Comparison of ENCODE assay signal across 9 mouse cellular contexts in the genomic region with DNA sequence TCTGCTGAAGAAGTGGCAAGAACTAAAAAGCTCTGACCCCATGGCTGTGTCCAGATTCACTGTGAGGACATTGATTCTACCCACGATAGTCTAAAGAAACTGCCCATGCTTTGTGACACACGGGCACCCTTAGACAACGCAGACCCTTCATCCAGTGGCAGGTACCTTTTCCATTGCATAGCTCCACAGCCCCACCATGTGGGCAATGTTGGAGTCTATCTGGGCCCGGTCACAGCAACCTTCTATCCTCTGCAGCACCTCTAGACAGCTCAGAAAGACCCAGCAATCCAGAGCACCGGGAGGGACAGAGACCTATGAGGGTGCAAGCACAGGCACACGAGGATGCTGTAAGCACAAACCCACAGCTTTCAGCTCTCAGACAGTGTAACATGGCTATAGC. TPM values are rescaled to one million over a fixed set of nuclear protein-coding genes. Genes with fewer than 3 reads are reported as not detected.
DNase-seq lines count a peak whose midpoint lies in the region; ATAC-seq and TF ChIP-seq lines count a peak whose summit lies in the region.
"Had no signal": no experiment of that assay in that cellular context is flagged by ENCODE, and none has a peak within 500 bp of the region (broad histone marks: within the 10 kb centered on the region; RNA-seq: fewer than 3 reads in every experiment).

No protein-coding gene starts in this region.

- peaks cover 4% of the 10 kb centered on the region for H3K36me3 ChIP-seq in embryonic facial prominence, embryonic 11.5 days (replicated peaks; ENCODE audit: control insufficient read depth, insufficient read depth, low read depth, low read length)
- peaks cover 98% of the 10 kb centered on the region for H3K36me3 ChIP-seq in embryonic facial prominence, embryonic 10.5 days (replicated peaks)
- H3K36me3 ChIP-seq in liver, adult 2 months (ENCODE audit: control insufficient read depth, insufficient read depth, low read length) = peaks cover 42% of the 10 kb centered on the region
- H3K36me3 ChIP-seq in liver, embryonic 12.5 days = peaks cover 99% of the 10 kb centered on the region

- no peaks in the 10 kb centered on the region for H3K4me1 ChIP-seq in embryonic facial prominence, embryonic 11.5 days (ENCODE audit: control insufficient read depth, insufficient read depth, low read length)
- H3K4me1 ChIP-seq in embryonic facial prominence, embryonic 10.5 days = no peaks in the 10 kb centered on the region
- H3K4me1 ChIP-seq in liver, adult 2 months (ENCODE audit: control insufficient read depth, insufficient read depth, low read length) = 0 out of 2 replicates have a peak, but pooled peaks cover 3% of the 10 kb centered on the region
- peaks cover 15% of the 10 kb centered on the region for H3K4me1 ChIP-seq in liver, embryonic 12.5 days

- DNase-seq in embryonic facial prominence, embryonic 11.5 days (ENCODE audit: low spot score) = peak; percentile 6
- DNase-seq in embryonic facial prominence, embryonic 10.5 days (ENCODE audit: low spot score) = no peak
- DNase-seq in liver, adult 2 months (ENCODE audit: extremely low read depth, low read depth, low spot score) = no peak
- DNase-seq in WW6 (ENCODE audit: low read depth, low spot score) = peak; percentile 18
- DNase-seq in retina, embryonic 14.5 days (ENCODE audit: low spot score) = peak; percentile 29
- DNase-seq in layer of hippocampus, adult 11-12 months (ENCODE audit: low spot score) = no peak
- DNase-seq in layer of hippocampus, adult 18-20 months (ENCODE audit: low spot score in 2 of 2) = no peak

- peak; percentile 37; the same call in 1 of the 2 replicates for TF ChIP-seq CTCF in liver, adult 2 months (IDR thresholded peaks at IDR 0.05; ENCODE audit: low read depth, low read length)

- ATAC-seq in embryonic facial prominence, embryonic 11.5 days (replicated peaks; ENCODE audit: insufficient number of reproducible peaks, low FRiP score, low TSS enrichment, low read depth) = no peak
- no peak for ATAC-seq in liver, embryonic 12.5 days

- 73% methylated on average over 6 of the region's 6 CpGs for WGBS in embryonic facial prominence, embryonic 11.5 days
- whole genome bisulfite sequencing in embryonic facial prominence, embryonic 10.5 days = 71% methylated on average over 6 of the region's 6 CpGs
- WGBS in liver, adult 2 months = 74% methylated on average over 6 of the region's 6 CpGs
- WGBS in liver, embryonic 12.5 days (ENCODE audit: insufficient replicate concordance) = 76% methylated on average over 6 of the region's 6 CpGs

- no peak overlapping the region for H3K4me3 ChIP-seq in embryonic facial prominence, embryonic 11.5 days (ENCODE audit: low read depth, low read length)
- H3K4me3 ChIP-seq in embryonic facial prominence, embryonic 10.5 days = no peak overlapping the region
- H3K4me3 ChIP-seq in liver, adult 2 months (ENCODE audit: insufficient read depth, low read depth, low read length) = no peak overlapping the region
- H3K4me3 ChIP-seq in liver, embryonic 12.5 days = no peak overlapping the region
- H3K4me3 ChIP-seq: myocyte had no signal

- no peak overlapping the region for H3K27ac ChIP-seq in embryonic facial prominence, embryonic 11.5 days (replicated peaks; ENCODE audit: low read depth, low read length)
- H3K27ac ChIP-seq in embryonic facial prominence, embryonic 10.5 days (replicated peaks) = no peak overlapping the region
- H3K27ac ChIP-seq in liver, adult 2 months (replicated peaks; ENCODE audit: insufficient read depth, low read depth, low read length) = no peak overlapping the region
- H3K27ac ChIP-seq in liver, embryonic 12.5 days = no peak overlapping the region

- no peak overlapping the region for H3K9ac ChIP-seq in embryonic facial prominence, embryonic 11.5 days (replicated peaks; ENCODE audit: low read length)
- no peak overlapping the region for H3K9ac ChIP-seq in liver, adult 2 months (ENCODE audit: low read depth, low read length)
- H3K9ac ChIP-seq in liver, embryonic 12.5 days = no peak overlapping the region

- no peaks in the 10 kb centered on the region for H3K79me2 ChIP-seq in liver, adult 2 months (ENCODE audit: control insufficient read depth, insufficient read depth, low read length)

- H3K9me3 ChIP-seq in embryonic facial prominence, embryonic 11.5 days (replicated peaks; ENCODE audit: control insufficient read depth, low read length) = no peaks in the 10 kb centered on the region
- no peaks in the 10 kb centered on the region for H3K9me3 ChIP-seq in embryonic facial prominence, embryonic 10.5 days
- H3K9me3 ChIP-seq in liver, embryonic 12.5 days (replicated peaks) = no peaks in the 10 kb centered on the region

- no peak for TF ChIP-seq POLR2A in liver, adult 2 months (IDR thresholded peaks at IDR 0.05; ENCODE audit: extremely low read depth, insufficient read depth, low read length)

- no peaks in the 10 kb centered on the region for H3K27me3 ChIP-seq in embryonic facial prominence, embryonic 11.5 days (ENCODE audit: control insufficient read depth, insufficient read depth, low read length)
- no peaks in the 10 kb centered on the region for H3K27me3 ChIP-seq in embryonic facial prominence, embryonic 10.5 days (replicated peaks; ENCODE audit: low read depth, poor library complexity, severe bottlenecking)
- no peaks in the 10 kb centered on the region for H3K27me3 ChIP-seq in liver, adult 2 months (ENCODE audit: control insufficient read depth, insufficient read depth, low read length)
- no peaks in the 10 kb centered on the region for H3K27me3 ChIP-seq in liver, embryonic 12.5 days (replicated peaks)

- H3K4me2 ChIP-seq in embryonic facial prominence, embryonic 11.5 days (ENCODE audit: low read depth, low read length) = no peak overlapping the region
- H3K4me2 ChIP-seq in liver, embryonic 12.5 days = no peak overlapping the region

RNA-seq across cellular contexts. Expression of a gene that starts 26.4 kb away (rescaled TPM):
- polyA plus RNA-seq in embryonic facial prominence, embryonic 11.5 days (2014; fragmentation: Nextera tagmentation; extraction: Ambion mirVana) = 20.0 and 21.6 TPM in 2 replicates
- polyA plus RNA-seq in embryonic facial prominence, embryonic 10.5 days (2016; fragmentation: Nextera tagmentation; extraction: Ambion mirVana) = 32.1 and 35.3 TPM in 2 replicates
- total RNA-seq in liver, adult 2 months (2014; rRNA removed) = 5.3 and 7.5 TPM in 2 replicates
- 7.8 and 9.3 TPM in 2 replicates for polyA plus RNA-seq in liver, adult 2 months (2012; rRNA removed)
- polyA plus RNA-seq in liver, embryonic 12.5 days (2016; fragmentation: Nextera tagmentation; extraction: Ambion mirVana) = 23.9 and 25.5 TPM in 2 replicates
- 10 to 100 TPM; 19.7 to 20.5 TPM for total RNA-seq in layer of hippocampus, adult 18-20 months (2021)

RNA-seq across cellular contexts. Expression of a gene that starts 33.1 kb away (rescaled TPM):
- 14.7 and 16.1 TPM in 2 replicates for polyA plus RNA-seq in embryonic facial prominence, embryonic 11.5 days (2014; fragmentation: Nextera tagmentation; extraction: Ambion mirVana)
- polyA plus RNA-seq in embryonic facial prominence, embryonic 10.5 days (2016; fragmentation: Nextera tagmentation; extraction: Ambion mirVana) = 8.1 and 10.2 TPM in 2 replicates
- total RNA-seq in liver, adult 2 months (2014; rRNA removed) = 10.3 and 11.1 TPM in 2 replicates
- 16.5 and 19.8 TPM in 2 replicates for polyA plus RNA-seq in liver, adult 2 months (2012; rRNA removed)
- polyA plus RNA-seq in liver, embryonic 12.5 days (2016; fragmentation: Nextera tagmentation; extraction: Ambion mirVana) = 21.9 and 24.5 TPM in 2 replicates
- total RNA-seq in layer of hippocampus, adult 18-20 months (2021) = 10 to 100 TPM; 81.2 to 86.4 TPM

RNA-seq across cellular contexts. Expression of a gene that starts 41.7 kb away (rescaled TPM):
- 22.7 and 25.3 TPM in 2 replicates for polyA plus RNA-seq in embryonic facial prominence, embryonic 11.5 days (2014; fragmentation: Nextera tagmentation; extraction: Ambion mirVana)
- 17.0 and 17.6 TPM in 2 replicates for polyA plus RNA-seq in embryonic facial prominence, embryonic 10.5 days (2016; fragmentation: Nextera tagmentation; extraction: Ambion mirVana)
- total RNA-seq in liver, adult 2 months (2014; rRNA removed) = 143 and 150 TPM in 2 replicates
- polyA plus RNA-seq in liver, adult 2 months (2012; rRNA removed) = 267 and 274 TPM in 2 replicates
- 17.1 and 19.4 TPM in 2 replicates for polyA plus RNA-seq in liver, embryonic 12.5 days (2016; fragmentation: Nextera tagmentation; extraction: Ambion mirVana)
- 100 to 1,000 TPM; 129 to 132 TPM for total RNA-seq in layer of hippocampus, adult 18-20 months (2021)

Comparison
In these comparisons a context has a peak if more than half of its experiments do, and no peak if none do; other contexts are left out.
1. DNase-seq: peak in embryonic facial prominence, embryonic 11.5 days (single experiment), WW6 (single experiment) and retina, embryonic 14.5 days (single experiment); none in embryonic facial prominence, embryonic 10.5 days (single experiment), liver, adult 2 months (single experiment), layer of hippocampus, adult 11-12 months (single experiment) and layer of hippocampus, adult 18-20 months (0 of 2).
2. RNA of a gene that starts 41.7 kb away (polyA plus RNA-seq): 267 to 274 TPM in liver, adult 2 months; 22.7 to 25.3 TPM in embryonic facial prominence, embryonic 11.5 days, 17.1 to 19.4 TPM in liver, embryonic 12.5 days and 17.0 to 17.6 TPM in embryonic facial prominence, embryonic 10.5 days; every median in the first group is over 10 times any median in the second.